Mouse (Mus musculus): ENCODE results near the gene Mrps31.

The Mrps31 gene

GRCm38 (mm10) chr8:22411282-22411702, at the start of gene Mrps31:
Gene Mrps31 (plus strand): TSS chr8:22411361.
- peak; percentile 82 for DNase-seq (ENCODE audit: low read depth, low spot score)

- DNase-seq (ENCODE audit: low read depth, low spot score): no peak
Measured at GRCm38 (mm10) chr8:22376311-22376710, 34.9 kb upstream of the Mrps31 start.

DNA sequence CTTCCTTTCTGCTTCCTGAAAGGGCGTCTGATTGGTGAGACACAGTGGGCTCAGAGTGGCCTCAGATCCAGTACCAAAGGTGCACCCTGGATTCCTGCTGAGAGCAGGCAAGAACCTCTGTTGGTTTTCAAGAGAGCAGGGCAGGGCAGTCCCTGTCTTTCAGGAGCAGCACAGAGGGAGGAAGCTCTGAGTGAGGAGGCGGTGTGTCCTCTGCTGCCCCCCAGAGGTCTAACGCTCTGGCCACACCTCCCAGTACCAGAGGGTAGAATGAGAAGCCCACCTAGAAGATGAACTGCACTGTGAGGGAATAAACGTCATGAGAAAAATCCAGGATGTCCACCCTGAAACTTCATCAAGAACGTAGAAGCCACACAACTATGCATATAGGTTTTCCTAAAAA, 34.3 kb upstream of the Mrps31 start:
- peak; percentile 22 for DNase-seq (ENCODE audit: low read depth, low spot score)

- no peak for DNase-seq (ENCODE audit: low read depth, low spot score)
Measured at GRCm38 (mm10) chr8:22380934-22381333, 30.2 kb upstream of the Mrps31 start.

DNA sequence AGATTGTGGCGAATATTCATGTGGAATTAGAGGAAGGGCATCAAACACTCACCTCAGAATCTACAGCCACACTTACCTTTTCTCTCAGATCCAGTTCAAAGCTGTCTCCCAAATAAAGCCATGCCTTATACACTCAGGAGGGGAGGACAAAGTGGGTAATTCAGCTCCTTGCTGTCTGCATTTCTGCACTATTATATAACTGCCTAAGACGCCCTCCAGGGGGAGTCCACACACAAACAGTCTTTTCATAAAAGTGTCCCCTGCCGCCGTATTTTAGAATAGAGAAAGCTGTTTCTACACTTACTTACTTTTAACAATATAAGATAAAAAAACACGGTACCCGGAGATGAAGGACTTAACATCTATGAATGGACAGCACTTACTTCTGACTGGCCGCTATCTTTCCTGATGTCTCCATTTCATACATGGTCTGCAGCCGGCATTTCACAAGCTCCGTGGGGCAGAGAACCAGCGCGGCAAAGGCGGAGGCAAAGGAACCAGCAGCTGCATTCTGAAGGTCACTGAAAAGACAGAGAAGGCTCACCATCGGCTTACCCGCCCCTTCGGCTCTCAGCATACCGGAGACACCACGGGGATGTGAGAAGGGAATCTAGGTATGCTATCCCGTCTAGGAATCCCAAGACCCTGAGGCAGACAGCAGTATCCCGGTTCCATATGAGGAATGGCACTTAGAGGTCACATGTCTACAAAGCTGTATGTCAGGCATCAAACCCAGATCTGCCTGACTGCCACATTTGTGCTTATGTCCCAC, 28.2 kb upstream of the Mrps31 start:
- peak; percentile 7 for DNase-seq (ENCODE audit: low read depth, low spot score)

- no peak for DNase-seq (ENCODE audit: low read depth, low spot score)
Measured at GRCm38 (mm10) chr8:22385158-22385557, 26.0 kb upstream of the Mrps31 start.

DNA sequence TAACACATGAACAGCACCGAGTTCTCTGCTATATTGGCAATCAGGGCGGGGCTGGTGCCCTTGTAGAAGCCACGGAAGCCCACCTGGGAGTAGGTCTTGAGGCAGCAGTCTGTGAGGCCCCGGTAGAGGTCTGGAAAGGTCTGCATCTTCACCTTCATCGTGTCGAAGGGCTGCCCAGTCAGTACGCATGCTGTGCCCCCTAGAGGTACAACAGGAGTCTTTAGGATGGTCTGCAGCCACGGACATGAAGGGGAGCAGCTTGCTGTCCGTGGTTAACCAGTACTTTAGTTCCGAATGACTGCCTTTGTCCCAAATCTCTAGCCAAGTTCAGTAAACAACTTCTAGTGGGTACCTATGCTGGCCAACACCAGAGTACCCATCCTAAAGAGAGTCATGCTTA, 21.3 kb upstream of the Mrps31 start:
- DNase-seq (ENCODE audit: low read depth, low spot score): no peak

- no peak for DNase-seq (ENCODE audit: low read depth, low spot score)
Measured at GRCm38 (mm10) chr8:22390766-22391463, 20.2 kb upstream of the Mrps31 start.

DNA sequence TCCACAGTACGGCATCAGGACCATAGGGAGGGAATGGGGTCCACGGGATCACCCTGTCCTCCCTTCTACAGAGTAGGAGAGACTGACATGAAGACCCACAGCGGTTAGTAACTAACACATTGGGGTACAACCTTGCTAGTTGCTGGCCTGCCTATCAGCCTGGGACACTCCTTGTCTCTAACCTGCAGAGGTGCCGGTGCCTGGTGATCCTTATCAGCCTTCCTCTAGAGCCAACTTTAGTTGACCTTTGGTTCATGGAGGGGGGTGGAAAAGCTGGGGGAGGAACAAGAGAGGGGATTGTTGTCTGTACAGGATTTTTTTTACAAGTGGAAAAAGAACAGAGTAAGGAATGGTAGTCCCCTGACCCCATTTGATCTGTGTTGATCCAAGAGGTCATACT, 16.7 kb upstream of the Mrps31 start:
- DNase-seq (ENCODE audit: low read depth, low spot score): no peak

GRCm38 (mm10) chr8:22395256-22395655, 15.9 kb upstream of the Mrps31 start:
- DNase-seq (ENCODE audit: low read depth, low spot score): no peak

DNA sequence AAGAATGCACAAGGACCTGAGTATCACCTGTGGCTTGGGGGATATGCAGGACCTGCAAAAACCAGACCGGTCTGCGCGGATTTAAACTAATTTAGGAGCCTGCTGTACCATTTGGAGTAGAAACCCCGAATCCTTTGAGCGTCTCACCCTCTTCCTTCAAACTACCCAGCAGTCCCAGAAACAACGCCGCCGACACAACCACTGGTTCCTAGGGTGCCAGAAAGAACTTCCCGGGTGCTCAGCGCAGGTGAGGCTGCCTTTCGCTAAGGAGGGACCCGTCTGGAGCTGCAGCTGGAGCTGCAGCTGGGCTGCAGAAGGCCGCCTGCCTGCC, 13.4 kb upstream of the Mrps31 start:
- no peak for DNase-seq (ENCODE audit: low read depth, low spot score)

DNA sequence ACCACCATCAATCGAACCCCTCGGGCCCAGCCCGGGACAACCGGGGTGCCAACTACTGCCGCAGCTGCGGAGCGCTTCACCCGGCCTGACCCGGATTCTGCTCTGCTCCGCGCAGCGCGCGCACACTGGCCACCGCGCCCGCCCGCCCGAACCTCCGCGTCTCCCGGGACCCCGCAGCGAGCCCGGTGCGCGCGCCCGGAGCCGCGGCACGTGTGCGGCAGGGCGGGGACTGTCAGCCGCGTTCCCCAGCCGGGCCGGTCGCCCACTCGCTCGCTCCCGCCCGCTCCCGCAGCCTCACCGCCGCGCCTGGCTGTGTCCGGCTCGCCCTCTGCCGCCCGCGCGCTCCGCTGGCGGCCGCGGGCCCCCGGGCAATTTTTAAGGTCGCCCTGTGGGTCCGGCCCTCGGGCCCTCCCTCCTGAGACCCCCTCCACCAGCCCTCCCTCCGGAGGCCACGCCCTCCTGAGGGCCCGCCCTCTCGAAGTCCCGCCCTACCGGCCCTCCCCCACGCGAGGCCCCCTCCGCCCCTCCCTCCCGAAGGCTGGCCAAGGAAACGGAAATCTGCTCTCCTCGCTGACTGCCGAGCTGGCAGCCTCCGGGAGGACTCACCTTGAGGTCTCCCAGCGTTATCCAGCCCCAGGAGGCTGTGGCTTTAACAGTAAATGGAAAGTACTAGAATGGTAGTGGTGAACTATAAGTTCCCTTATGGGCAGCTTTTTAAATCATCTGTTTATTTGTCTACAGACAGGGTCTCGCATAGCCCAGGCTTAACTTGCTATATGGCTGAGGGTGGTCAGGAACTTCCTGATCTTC, 12.8 kb upstream of the Mrps31 start, which contains the start of gene Slc25a15:
TSS of gene Slc25a15 (minus strand) at position 456 of the 810 bp plus-strand sequence.
- DNase-seq (ENCODE audit: low read depth, low spot score): peak; percentile 91

GRCm38 (mm10) chr8:22399285-22399880, 11.8 kb upstream of the Mrps31 start:
- DNase-seq (ENCODE audit: low read depth, low spot score): no peak

- no peak for DNase-seq (ENCODE audit: low read depth, low spot score)
Measured at GRCm38 (mm10) chr8:22400593-22400992, 10.6 kb upstream of the Mrps31 start.

GRCm38 (mm10) chr8:22403235-22403634, 7.9 kb upstream of the Mrps31 start:
- DNase-seq (ENCODE audit: low read depth, low spot score): no peak

GRCm38 (mm10) chr8:22405733-22406132, 5.4 kb upstream of the Mrps31 start:
- DNase-seq (ENCODE audit: low read depth, low spot score): peak; percentile 74

GRCm38 (mm10) chr8:22410688-22411281, 376 bp upstream of the Mrps31 start:
- no peak for DNase-seq (ENCODE audit: low read depth, low spot score)

DNA sequence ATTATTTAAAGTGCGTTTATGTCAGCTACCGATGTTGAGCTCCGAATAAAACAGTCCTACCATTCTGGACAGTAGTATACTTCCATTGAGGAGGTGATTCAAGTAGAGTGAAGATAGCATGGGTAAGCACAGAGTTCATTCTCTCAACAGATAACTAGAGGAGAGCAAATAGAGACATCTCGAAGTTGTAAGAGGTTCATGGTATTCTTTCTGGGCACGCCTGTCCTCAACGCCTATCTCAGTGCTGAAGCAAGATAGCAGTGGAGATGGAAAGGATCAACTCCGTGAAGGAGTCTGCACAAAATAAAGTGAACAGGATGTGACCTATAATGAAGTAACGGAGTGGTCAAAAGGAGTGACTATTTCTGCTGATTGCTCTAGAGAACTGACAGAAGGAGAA, 810 bp downstream of the Mrps31 start:
- DNase-seq (ENCODE audit: low read depth, low spot score): no peak

Data from CD4-positive helper T cell, adult 2 months (primary cell).